Mouse (Mus musculus) C2C12 (cell line): ENCODE measurements around the gene Chrne.

Experiments used
- CEBPB ChIP-seq: IDR thresholded peaks from one replicate; pipeline ENCODE4 v1.6.1; 2011; ENCODE audit warnings: low read depth, mild to moderate bottlenecking, control low read depth, moderate library complexity
- CTCF ChIP-seq: IDR thresholded peaks from one replicate; pipeline ENCODE4 v1.5.1; 2011; ENCODE audit not compliant: control insufficient read depth, insufficient read depth, insufficient read length
- MAX ChIP-seq: IDR thresholded peaks from one replicate; pipeline ENCODE4 v1.6.1; 2011; ENCODE audit warnings: mild to moderate bottlenecking, control low read depth
- MYOD1 ChIP-seq: IDR thresholded peaks from one replicate; pipeline ENCODE4 v1.6.1; 2011; ENCODE audit warnings: low read depth; ENCODE audit not compliant: control insufficient read depth, insufficient read length
- MYOG ChIP-seq: IDR thresholded peaks from one replicate; pipeline ENCODE4 v1.6.1; 2011; ENCODE audit not compliant: control insufficient read depth, insufficient read length; ENCODE audit errors: extremely low read depth
- USF1 ChIP-seq: IDR thresholded peaks from one replicate; pipeline ENCODE4 v1.6.1; 2011; ENCODE audit warnings: low read depth, mild to moderate bottlenecking, control low read depth, moderate library complexity

DNA sequence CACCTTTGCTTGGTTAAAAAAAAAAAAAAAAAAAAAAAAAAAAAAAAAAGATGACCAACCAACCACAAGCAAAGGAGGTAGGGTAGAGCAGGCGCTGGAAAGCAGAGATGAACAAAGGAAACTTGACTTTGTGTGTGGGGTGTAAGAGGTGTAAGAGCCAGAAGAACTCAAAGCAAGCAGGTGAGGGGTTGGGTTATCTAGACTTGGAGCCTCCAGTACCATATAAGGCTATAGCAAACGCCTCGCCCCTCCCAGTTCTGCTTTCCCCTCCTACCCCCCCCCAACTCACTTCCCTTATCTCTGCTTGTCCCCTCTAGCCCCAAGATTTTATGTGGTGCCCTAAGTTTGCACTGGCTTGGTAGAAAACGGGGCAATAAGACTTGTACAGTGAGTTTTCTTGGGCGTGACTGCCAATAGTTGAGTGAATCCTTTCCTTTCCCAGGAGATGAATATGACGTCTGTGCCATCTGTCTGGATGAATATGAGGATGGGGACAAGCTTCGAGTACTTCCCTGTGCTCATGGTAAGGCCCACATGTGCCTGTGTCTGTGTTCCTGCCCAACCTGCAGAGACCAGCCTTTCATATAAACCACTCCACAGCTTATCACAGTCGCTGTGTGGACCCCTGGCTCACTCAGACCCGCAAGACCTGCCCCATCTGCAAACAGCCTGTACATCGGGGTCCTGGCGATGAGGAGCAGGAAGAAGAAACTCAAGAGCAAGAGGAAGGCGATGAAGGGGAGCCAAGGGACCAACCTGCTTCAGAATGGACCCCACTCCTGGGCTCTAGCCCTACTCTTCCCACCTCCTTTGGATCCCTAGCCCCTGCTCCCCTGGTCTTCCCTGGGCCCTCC lies 31.5 kb upstream of the Chrne start:
- TF ChIP-seq CTCF (no peak), CEBPB (no peak), USF1 (no peak), MYOG (no peak), MYOD1 (no peak), MAX (no peak)
